Mouse (Mus musculus) neural tube, embryonic 15.5 days (tissue): Measurements from ENCODE around the gene Krtap12-1. TPM values are rescaled to one million over a fixed set of nuclear protein-coding genes. Genes with fewer than 3 reads are reported as not detected.
"Not testable (repeated sequence)": the region's sequence is repeated elsewhere in the genome, so short reads cannot be mapped to it uniquely, and the experiment has no call there.

Experiments used
- ATAC-seq: fragments of 200-750 bp; cut with Nextera tagmentation; 2 replicates; pipeline ENCODE4 v1.8.0; 2017; ENCODE audit warnings: mild to moderate bottlenecking, moderate TSS enrichment, moderate library complexity; ENCODE audit not compliant: low FRiP score
- H3K27ac ChIP-seq: fragments of 300-500 bp; sonication (generic); replicated peaks from 2 replicates; pipeline ENCODE4 v1.5.1; 2015; ENCODE audit warnings: mild to moderate bottlenecking, inconsistent platforms
- H3K27me3 ChIP-seq: fragments of 300-500 bp; sonication (generic); replicated peaks from 2 replicates; pipeline ENCODE4 v1.6.1; 2015; ENCODE audit warnings: inconsistent platforms
- H3K36me3 ChIP-seq: fragments of 300-500 bp; sonication (generic); 2 replicates; pipeline ENCODE4 v1.6.1; 2015; ENCODE audit warnings: inconsistent platforms
- H3K4me1 ChIP-seq: fragments of 300-500 bp; sonication (generic); 2 replicates; pipeline ENCODE4 v1.6.1; 2015; ENCODE audit warnings: inconsistent platforms
- H3K4me2 ChIP-seq: fragments of 300-500 bp; sonication (generic); 2 replicates; pipeline ENCODE4 v1.6.1; 2015; ENCODE audit warnings: inconsistent platforms, mild to moderate bottlenecking, moderate library complexity
- H3K4me3 ChIP-seq: fragments of 300-500 bp; sonication (generic); replicated peaks from 2 replicates; pipeline ENCODE4 v1.5.1; 2015; ENCODE audit warnings: mild to moderate bottlenecking, inconsistent platforms
- H3K9ac ChIP-seq: fragments of 300-500 bp; sonication (generic); replicated peaks from 2 replicates; pipeline ENCODE4 v1.6.1; 2015; ENCODE audit warnings: mild to moderate bottlenecking, inconsistent platforms
- H3K9me3 ChIP-seq: fragments of 300-500 bp; sonication (generic); replicated peaks from 2 replicates; pipeline ENCODE4 v1.6.1; 2016; ENCODE audit warnings: inconsistent platforms
- WGBS: fragments of 180-500 bp; shearing (Covaris S2); methylation state at CpG from one replicate; pipeline ENCODE4 v1.1.7; 2015; ENCODE audit warnings: mixed read lengths; 5-methylcytosine and 5-hydroxymethylcytosine counted together
- polyA plus RNA-seq: library from polyadenylated mRNA; unstranded; fragments of >200 nt; fragmentation: Nextera tagmentation; extraction: Ambion mirVana; gene quantifications from 2 replicates; pipeline ENCODE4 v1.2.1, GENCODE M21; 2015

Gene Krtap12-1
- polyA plus RNA-seq, 1 experiment from 2014 or later, result not detected

GRCm38 (mm10) chr10:77751254-77751653 is 30.9 kb downstream of the Krtap12-1 start, which contains the start of gene Gm9736:
Gene Gm9736, minus strand, starts transcription at chr10:77751354.
- not testable (repeated sequence) for H3K4me3 ChIP-seq, H3K27me3 ChIP-seq, ATAC-seq, H3K9me3 ChIP-seq, H3K27ac ChIP-seq, H3K9ac ChIP-seq, H3K4me1 ChIP-seq, H3K4me2 ChIP-seq, H3K36me3 ChIP-seq
- WGBS, result 38% methylated on average over 1 of the region's 1 CpGs

GRCm38 (mm10) chr10:77752312-77752711 is 31.9 kb downstream of the Krtap12-1 start:
- H3K36me3 ChIP-seq, H3K9ac ChIP-seq, H3K4me1 ChIP-seq, H3K27me3 ChIP-seq, H3K4me3 ChIP-seq, H3K27ac ChIP-seq, H3K9me3 ChIP-seq, H3K4me2 ChIP-seq, ATAC-seq: not testable (repeated sequence)
- 68% methylated on average over 3 of the region's 3 CpGs for WGBS

GRCm38 (mm10) chr10:77753448-77753847 is 33.0 kb downstream of the Krtap12-1 start:
- ATAC-seq, result no peak
- no peaks in the 10 kb centered on the region for H3K9me3 ChIP-seq

GRCm38 (mm10) chr10:77759582-77759981 is 39.2 kb downstream of the Krtap12-1 start, which contains the start of gene Gm3233:
Gene Gm3233, minus strand, starts transcription at chr10:77759682.
- not testable (repeated sequence) for H3K4me1 ChIP-seq, H3K4me3 ChIP-seq, H3K27me3 ChIP-seq, ATAC-seq, H3K9me3 ChIP-seq, H3K36me3 ChIP-seq, H3K27ac ChIP-seq, H3K4me2 ChIP-seq, H3K9ac ChIP-seq
- 67% methylated on average over 1 of the region's 1 CpGs for WGBS

More at GRCm38 (mm10) chr10:77753448-77753847, 33.0 kb downstream of the Krtap12-1 start:
- no peaks in the 10 kb centered on the region for H3K27me3 ChIP-seq
- H3K4me3 ChIP-seq, result no peak overlapping the region
- H3K27ac ChIP-seq, result no peak overlapping the region
- no peak overlapping the region for H3K9ac ChIP-seq
- H3K4me2 ChIP-seq, result no peak overlapping the region
- H3K4me1 ChIP-seq, result no peaks in the 10 kb centered on the region
- H3K36me3 ChIP-seq, result no peaks in the 10 kb centered on the region

- no peak for ATAC-seq
- Histone ChIP-seq H3K4me3 (no peak overlapping the region), H3K36me3 (no peaks in the 10 kb centered on the region), H3K27me3 (no peaks in the 10 kb centered on the region), H3K9ac (no peak overlapping the region), H3K27ac (no peak overlapping the region), H3K4me1 (no peaks in the 10 kb centered on the region), H3K9me3 (no peaks in the 10 kb centered on the region), H3K4me2 (no peak overlapping the region)
- 95% methylated on average over 1 of the region's 1 CpGs for WGBS
Measured at GRCm38 (mm10) chr10:77769727-77770126, 49.3 kb downstream of the Krtap12-1 start.

Other genes with a start within 250 kb of the Krtap12-1 start
- gene Fam207a, start 204.8 kb upstream of the Krtap12-1 start, polyA plus RNA-seq, result 42.4 and 42.6 TPM in 2 replicates
- gene Itgb2, start 190.3 kb upstream of the Krtap12-1 start, polyA plus RNA-seq, result 1.0 and 4.8 TPM in 2 replicates
- 73.9 and 91.7 TPM in 2 replicates for gene Pttg1ip, start 138.9 kb upstream of the Krtap12-1 start, polyA plus RNA-seq
- gene Sumo3, start 114.5 kb upstream of the Krtap12-1 start, polyA plus RNA-seq, result 275 and 286 TPM in 2 replicates
- 1.4 and 2.4 TPM in 2 replicates for gene Gm49325, start 114.4 kb upstream of the Krtap12-1 start, polyA plus RNA-seq
- 77.1 and 79.6 TPM in 2 replicates for gene Ube2g2, start 98.3 kb upstream of the Krtap12-1 start, polyA plus RNA-seq
- gene Tspear, start 34.0 kb upstream of the Krtap12-1 start, polyA plus RNA-seq, result 1.6 and 1.9 TPM in 2 replicates
- gene Gm19402, start 29.8 kb upstream of the Krtap12-1 start, polyA plus RNA-seq, result not detected in 2 replicates
- gene Gm9508, start 23.4 kb upstream of the Krtap12-1 start, polyA plus RNA-seq, result not detected in 2 replicates
- gene Gm10272, start 14.0 kb upstream of the Krtap12-1 start, polyA plus RNA-seq, result not detected in 2 replicates
- gene Gm10024, start 9.1 kb upstream of the Krtap12-1 start, polyA plus RNA-seq, result not detected in 2 replicates
- not detected in 2 replicates for gene Gm10142, start 4.8 kb upstream of the Krtap12-1 start, polyA plus RNA-seq
- gene Gm10100, start 5.9 kb downstream of the Krtap12-1 start, polyA plus RNA-seq, result not detected in 2 replicates
- gene Gm18596, start 22.0 kb downstream of the Krtap12-1 start, polyA plus RNA-seq, result not detected in 2 replicates
- not detected in 2 replicates for gene Gm9736, start 30.8 kb downstream of the Krtap12-1 start, polyA plus RNA-seq
- gene Gm3233, start 39.1 kb downstream of the Krtap12-1 start, polyA plus RNA-seq, result not detected in 2 replicates
- gene Gm3238, start 50.7 kb downstream of the Krtap12-1 start, polyA plus RNA-seq, result not detected in 2 replicates
- gene Gm7138, start 56.3 kb downstream of the Krtap12-1 start, polyA plus RNA-seq, result not detected in 2 replicates
- not detected in 2 replicates for gene Gm3250, start 61.9 kb downstream of the Krtap12-1 start, polyA plus RNA-seq
- gene Gm7137, start 67.6 kb downstream of the Krtap12-1 start, polyA plus RNA-seq, result not detected in 2 replicates
- not detected in 2 replicates for gene Gm9639, start 74.5 kb downstream of the Krtap12-1 start, polyA plus RNA-seq
- not detected in 2 replicates for gene Gm19668, start 78.5 kb downstream of the Krtap12-1 start, polyA plus RNA-seq
- not detected in 2 replicates for gene Gm9507, start 91.2 kb downstream of the Krtap12-1 start, polyA plus RNA-seq
- gene Gm2696, start 94.1 kb downstream of the Krtap12-1 start, polyA plus RNA-seq, result not detected in 2 replicates
- not detected in 2 replicates for gene Krtap10-4, start 106.5 kb downstream of the Krtap12-1 start, polyA plus RNA-seq
- not detected in 2 replicates for gene Krtap10-10, start 115.3 kb downstream of the Krtap12-1 start, polyA plus RNA-seq
- not detected in 2 replicates for gene Gm36176, start 126.2 kb downstream of the Krtap12-1 start, polyA plus RNA-seq
- 0.20 TPM in 1 of 2 replicates, not detected in the other for gene Gm10318, start 132.3 kb downstream of the Krtap12-1 start, polyA plus RNA-seq
- gene Gm3285, start 141.4 kb downstream of the Krtap12-1 start, polyA plus RNA-seq, result not detected in 2 replicates
- 19.0 and 22.8 TPM in 2 replicates for gene Lrrc3, start 181.9 kb downstream of the Krtap12-1 start, polyA plus RNA-seq
- 8.1 and 9.5 TPM in 2 replicates for gene Trpm2, start 250.0 kb downstream of the Krtap12-1 start, polyA plus RNA-seq